Mouse (Mus musculus) bone marrow, adult 2 months (tissue): ENCODE measurements at regions not wholly inside any gene's neighbourhood (a gene's known extent, or its start where the extent isn't known, plus 50 kb on each side); places are given as distances from the start of the nearest gene placed in this dataset.

Source experiments
- H3K27ac ChIP-seq: fragments of 200-500 bp; 2 replicates; pipeline ENCODE4 v1.5.1; 2012; ENCODE audit warnings: low read depth, mild to moderate bottlenecking, control low read depth, inconsistent platforms, low read length; ENCODE audit not compliant: control insufficient read depth, poor library complexity, insufficient read depth
- H3K4me1 ChIP-seq: fragments of 200-500 bp; 2 replicates; pipeline ENCODE4 v1.6.1; 2011; ENCODE audit warnings: low read length; ENCODE audit not compliant: control insufficient read depth, insufficient read depth
- H3K4me3 ChIP-seq: fragments of 200-500 bp; replicated peaks from 2 replicates; pipeline ENCODE3; 2011; ENCODE audit warnings: mild to moderate bottlenecking, low read depth, low read length, control low read depth; ENCODE audit not compliant: control insufficient read depth
- CTCF ChIP-seq: fragments of 200-500 bp; IDR thresholded peaks from 2 replicates; pipeline ENCODE4 v1.5.1; 2011; ENCODE audit warnings: low read length, control low read depth; ENCODE audit not compliant: control insufficient read depth, insufficient read depth
- POLR2A ChIP-seq: fragments of 200-500 bp; IDR thresholded peaks from 2 replicates; pipeline ENCODE4 v1.6.1; 2011; ENCODE audit warnings: low read depth, mild to moderate bottlenecking, control low read depth, low read length, borderline replicate concordance; ENCODE audit not compliant: control insufficient read depth
- WGBS: fragments of 180-500 bp; shearing (Covaris S2); methylation state at CpG from one replicate; pipeline ENCODE4 v1.1.7; 2018; 5-methylcytosine and 5-hydroxymethylcytosine counted together

DNA sequence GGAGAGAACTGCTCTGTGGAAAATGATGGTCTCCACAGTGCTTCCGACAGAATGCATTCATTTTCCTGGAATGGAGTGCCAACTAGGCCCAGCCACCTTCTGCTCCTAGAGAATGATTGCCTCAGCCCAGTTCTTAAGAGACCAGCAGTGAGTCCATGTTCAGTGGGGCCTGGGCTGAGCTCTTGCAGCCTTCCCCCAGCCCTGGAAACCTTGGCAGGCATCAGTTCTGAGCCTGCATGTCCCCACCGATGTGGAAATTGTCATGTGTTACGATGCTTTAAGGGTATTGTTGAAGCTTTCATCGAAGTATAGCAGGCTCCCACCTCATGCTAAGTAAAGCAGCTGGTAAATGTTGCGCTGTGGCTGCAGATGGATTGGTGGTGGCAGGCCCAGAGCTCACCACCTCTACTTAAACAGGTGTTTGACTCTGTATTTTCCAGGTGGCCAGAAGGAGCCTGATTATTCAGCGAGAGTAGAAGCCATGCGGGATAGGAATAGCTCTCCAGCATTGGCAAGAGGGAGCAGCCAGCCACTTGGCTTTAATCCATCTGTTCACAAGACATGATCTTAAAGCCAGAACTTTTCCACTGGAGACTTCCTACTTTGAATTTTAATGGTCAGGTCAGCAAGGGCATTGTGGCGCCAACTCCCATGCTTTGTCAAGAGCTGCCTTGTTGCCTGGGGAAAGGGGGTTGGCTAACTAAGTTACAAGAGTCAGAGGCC is 437.5 kb downstream of the Meis1 start:
- H3K4me1 ChIP-seq, result no peaks in the 10 kb centered on the region
- WGBS, result 87% methylated on average over 8 of the region's 8 CpGs
- H3K4me3 ChIP-seq, result no peak overlapping the region
- no peak overlapping the region for H3K27ac ChIP-seq
- TF ChIP-seq CTCF (no peak), POLR2A (no peak)

DNA sequence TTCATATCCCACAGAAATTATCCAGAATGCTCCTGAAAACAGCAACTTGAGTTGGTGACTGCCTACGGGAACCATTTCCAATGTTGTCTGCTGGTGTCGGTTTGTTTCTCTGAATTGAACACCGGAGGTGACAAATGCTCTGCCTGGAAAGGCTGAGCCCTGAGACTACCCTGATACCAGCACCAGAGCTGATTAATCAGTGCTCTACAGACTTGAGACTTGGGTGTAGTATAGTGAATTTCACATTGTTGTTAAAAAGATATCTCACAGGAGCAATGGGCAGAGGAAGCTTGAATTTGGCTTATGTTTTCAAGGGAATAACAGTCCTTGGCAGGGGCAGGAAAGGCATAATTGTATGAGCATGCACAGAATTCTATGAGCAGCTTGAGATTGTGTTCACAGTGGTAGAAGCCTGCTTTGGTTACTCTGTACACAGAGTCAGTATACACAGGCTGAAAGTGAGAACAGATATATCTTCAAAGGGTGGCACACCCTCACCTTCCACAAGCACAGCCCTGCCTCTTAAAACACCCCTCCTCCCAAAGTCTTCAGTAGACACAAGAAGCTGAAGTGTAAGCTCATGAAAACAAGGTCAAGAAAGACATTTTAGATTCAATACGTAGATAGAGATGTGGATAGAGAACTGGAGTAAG is 447.1 kb downstream of the Meis1 start:
- no peak overlapping the region for H3K27ac ChIP-seq
- H3K4me1 ChIP-seq, result no peaks in the 10 kb centered on the region
- 83% methylated on average over 4 of the region's 4 CpGs for whole genome bisulfite sequencing
- TF ChIP-seq CTCF (no peak), POLR2A (no peak)
- H3K4me3 ChIP-seq, result no peak overlapping the region

DNA sequence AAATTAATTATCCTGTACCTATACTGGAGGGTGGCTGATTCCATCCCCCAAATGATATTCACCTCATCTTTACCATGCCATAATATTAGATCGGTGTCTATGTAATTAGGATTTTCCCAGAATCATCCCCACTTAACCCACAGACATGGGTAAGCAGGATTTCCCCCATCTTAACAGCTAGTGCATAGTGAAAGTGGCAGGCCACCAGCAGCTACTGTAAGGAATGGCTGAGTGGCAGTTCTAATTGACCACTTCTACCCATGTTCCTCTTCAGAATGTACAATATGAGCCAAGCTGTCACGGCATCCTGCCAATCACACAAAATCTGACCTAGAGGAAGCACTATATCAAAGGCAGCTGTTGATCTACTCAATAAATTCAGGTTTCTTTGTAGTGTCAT is 455.8 kb downstream of the Meis1 start:
- 85% methylated on average over 2 of the region's 2 CpGs for WGBS
- Histone ChIP-seq H3K4me3 (no peak overlapping the region), H3K4me1 (no peaks in the 10 kb centered on the region), H3K27ac (no peak overlapping the region)
- no peak for TF ChIP-seq POLR2A
- TF ChIP-seq CTCF, result no peak

DNA sequence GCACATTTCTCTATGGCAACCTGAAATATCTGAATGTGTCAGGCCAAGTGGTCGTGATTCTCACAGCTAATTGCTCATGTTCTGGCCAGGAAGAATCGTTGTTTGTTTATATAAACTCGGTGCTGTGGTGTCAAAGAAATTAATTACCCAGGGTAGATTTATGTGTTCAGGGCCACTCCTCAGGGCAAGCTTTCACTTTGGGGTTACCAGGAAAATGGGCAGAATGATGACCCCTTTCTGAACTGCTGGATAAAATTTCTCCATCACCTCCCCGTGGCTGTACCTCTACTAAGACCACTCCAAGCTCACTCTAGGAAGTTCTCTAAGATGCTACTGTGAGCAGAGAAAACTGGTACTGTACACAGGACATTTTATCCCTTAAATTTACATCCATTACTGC is 460.1 kb downstream of the Meis1 start:
- WGBS, result 40% methylated on average over 4 of the region's 4 CpGs
- Histone ChIP-seq H3K4me1 (no peaks in the 10 kb centered on the region), H3K4me3 (no peak overlapping the region), H3K27ac (no peak overlapping the region)
- TF ChIP-seq CTCF (no peak), POLR2A (no peak)

DNA sequence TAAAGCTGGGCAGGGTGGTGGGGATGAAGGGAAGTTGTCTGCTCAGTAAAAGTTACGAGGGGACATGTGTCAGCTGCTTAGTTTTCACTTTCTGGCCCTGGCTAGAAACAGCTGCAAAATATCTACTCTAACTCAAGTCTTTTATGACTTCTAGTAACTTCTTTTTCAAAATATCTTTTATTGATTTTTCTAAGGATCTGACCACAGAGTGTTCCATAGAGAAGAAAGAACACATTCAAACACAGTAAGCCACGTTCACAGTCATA is 483.3 kb downstream of the Meis1 start:
- H3K4me3 ChIP-seq, result no peak overlapping the region
- WGBS, result 77% methylated on average over 2 of the region's 2 CpGs
- no peaks in the 10 kb centered on the region for H3K4me1 ChIP-seq
- TF ChIP-seq CTCF (no peak), POLR2A (no peak)
- no peak overlapping the region for H3K27ac ChIP-seq

DNA sequence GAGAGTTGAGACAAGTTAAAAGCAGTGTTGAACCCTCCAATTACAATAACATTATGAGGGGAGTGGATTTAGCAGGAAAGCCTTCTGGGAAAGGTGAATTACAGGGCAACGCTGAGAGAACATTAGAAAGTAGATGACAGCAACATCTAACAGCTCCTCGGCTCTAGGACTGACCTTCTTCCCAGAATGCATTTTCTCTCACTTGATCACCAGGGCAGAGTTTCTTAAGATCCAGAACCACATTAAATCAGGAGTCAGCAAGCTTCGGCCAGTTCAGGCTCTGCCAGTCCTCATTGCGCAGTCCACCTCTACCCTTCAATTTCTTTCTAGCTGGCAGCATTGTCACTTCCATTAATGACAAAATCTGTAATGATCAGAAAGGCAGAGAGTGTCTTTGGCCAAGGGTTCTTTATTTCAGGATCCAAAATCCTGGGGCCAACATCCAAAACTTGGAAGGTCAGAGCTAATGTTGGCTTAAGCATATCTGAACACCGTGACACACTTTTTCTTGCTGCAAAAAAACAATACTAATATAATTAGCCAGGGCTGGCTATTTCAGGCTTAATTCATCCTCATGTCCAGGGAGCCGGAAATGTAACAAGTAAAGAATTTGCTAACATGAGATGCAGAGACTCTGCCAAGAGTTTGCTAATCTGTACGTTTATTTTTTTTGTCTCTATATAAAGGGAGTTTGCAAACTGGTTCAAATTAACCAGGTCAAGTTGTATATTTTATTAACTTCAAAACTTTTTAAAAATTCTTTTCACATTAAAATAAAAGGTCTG is 483.8 kb downstream of the Meis1 start:
- TF ChIP-seq POLR2A, result no peak
- no peak for TF ChIP-seq CTCF
- no peak overlapping the region for H3K27ac ChIP-seq
- no peak overlapping the region for H3K4me3 ChIP-seq
- WGBS, result 80% methylated on average over 7 of the region's 7 CpGs
- H3K4me1 ChIP-seq, result no peaks in the 10 kb centered on the region

DNA sequence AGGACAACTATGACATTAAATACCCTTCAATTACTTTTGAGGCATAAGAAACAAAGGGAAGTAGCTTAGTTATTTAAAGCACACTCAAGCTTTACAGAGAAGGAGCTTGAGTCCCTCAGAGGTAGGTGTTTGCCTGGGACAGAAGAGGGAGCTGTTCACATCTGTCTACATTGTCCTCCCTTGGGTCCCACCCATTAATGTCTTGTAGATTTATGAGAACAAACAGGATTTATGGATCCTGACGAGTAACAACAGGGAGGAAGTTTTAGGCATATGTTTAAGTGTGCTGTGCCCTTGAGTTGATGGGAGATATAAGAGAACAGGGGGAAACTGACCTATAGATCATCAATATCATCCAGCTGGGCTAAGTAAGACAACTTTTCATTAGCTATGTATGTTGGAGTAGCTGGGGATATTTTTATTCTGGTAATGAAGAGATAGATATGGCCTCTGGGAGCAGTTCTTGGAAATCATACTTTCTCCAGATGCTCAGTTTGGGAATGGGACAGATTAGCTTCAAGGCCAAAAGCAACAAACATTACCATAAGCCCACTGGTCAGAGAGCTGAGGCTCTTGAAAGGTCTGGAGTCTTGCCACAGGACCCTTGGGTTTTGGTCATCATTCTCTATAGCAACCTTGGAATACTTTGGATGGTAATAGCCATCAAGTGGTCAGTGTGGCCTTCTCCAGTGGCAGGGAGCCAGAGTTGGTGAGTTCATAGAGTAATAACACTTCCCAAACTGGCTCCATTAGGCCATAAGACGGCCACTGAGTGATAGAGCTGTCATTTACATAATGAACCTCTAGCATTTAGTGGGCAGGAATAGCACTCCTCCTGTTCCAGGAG is 487.3 kb downstream of the Meis1 start:
- TF ChIP-seq POLR2A (no peak), CTCF (no peak)
- no peak overlapping the region for H3K27ac ChIP-seq
- no peaks in the 10 kb centered on the region for H3K4me1 ChIP-seq
- 44% methylated on average over 2 of the region's 2 CpGs for WGBS
- H3K4me3 ChIP-seq, result no peak overlapping the region

DNA sequence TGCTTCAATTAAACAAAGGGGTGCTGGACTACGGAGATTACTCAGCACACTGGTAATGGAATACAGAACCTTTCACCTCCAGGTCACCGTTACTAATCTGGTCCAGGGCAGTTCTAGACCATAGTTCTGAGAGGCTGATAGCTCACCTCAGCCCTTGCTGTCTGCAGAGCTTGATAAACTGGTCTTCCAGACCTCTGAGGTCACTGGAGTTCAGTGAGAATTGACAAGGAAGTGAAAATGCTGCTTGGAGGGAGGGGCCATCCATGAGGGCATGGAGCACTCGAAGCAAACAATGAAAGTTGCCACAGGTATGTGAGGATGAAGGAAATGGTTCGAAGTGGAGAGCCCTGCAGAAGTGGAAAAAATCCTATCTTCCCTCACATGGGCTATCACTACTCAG is 490.2 kb downstream of the Meis1 start:
- TF ChIP-seq CTCF (no peak), POLR2A (no peak)
- H3K27ac ChIP-seq, result no peak overlapping the region
- 59% methylated on average over 4 of the region's 4 CpGs for WGBS
- no peaks in the 10 kb centered on the region for H3K4me1 ChIP-seq
- no peak overlapping the region for H3K4me3 ChIP-seq
